11 mouse cellular contexts compared by ENCODE assay signal in genomic region chr14:47634846-47635245, GRCm38 (mm10). TPM values are rescaled to one million over a fixed set of nuclear protein-coding genes. Genes with fewer than 3 reads are reported as not detected.
A peak's percentile ranks its signal among the peaks of the same experiment; 100 is the strongest.
DNase-seq lines count a peak whose midpoint lies in the region; ATAC-seq and TF ChIP-seq lines count a peak whose summit lies in the region.
"Had no signal": no experiment of that assay in that cellular context is flagged by ENCODE, and none has a peak within 500 bp of the region (broad histone marks: within the 10 kb centered on the region; RNA-seq: fewer than 3 reads in every experiment).

No protein-coding gene starts in this region.

- H3K27me3 ChIP-seq in heart, embryonic 13.5 days (replicated peaks) = no peaks in the 10 kb centered on the region
- H3K27me3 ChIP-seq in lung, embryonic 16.5 days (ENCODE audit: control insufficient read depth, insufficient read depth, low read depth, low read length) = no peaks in the 10 kb centered on the region
- H3K27me3 ChIP-seq in heart, embryonic 16.5 days (ENCODE audit: control insufficient read depth, insufficient read depth, low read length) = no peaks in the 10 kb centered on the region
- H3K27me3 ChIP-seq in liver, postnatal 0 days (ENCODE audit: insufficient read depth, low read length) = no peaks in the 10 kb centered on the region
- H3K27me3 ChIP-seq: neural tube, embryonic 12.5 days had no signal

- no peak for TF ChIP-seq EP300 in liver, postnatal 0 days (IDR thresholded peaks at IDR 0.05; ENCODE audit: low read depth)

- no peak overlapping the region for H3K4me3 ChIP-seq in heart, embryonic 13.5 days
- no peak overlapping the region for H3K4me3 ChIP-seq in lung, embryonic 16.5 days (ENCODE audit: low read length)
- no peak overlapping the region for H3K4me3 ChIP-seq in heart, embryonic 16.5 days (ENCODE audit: low read length)
- no peak overlapping the region for H3K4me3 ChIP-seq in liver, postnatal 0 days (ENCODE audit: low read depth, low read length)
- H3K4me3 ChIP-seq: neural tube, embryonic 12.5 days had no signal

- intact Hi-C loops in heart, postnatal 10 days (cut with DNase I) = no loop called here

- H3K9me3 ChIP-seq in heart, embryonic 13.5 days = no peaks in the 10 kb centered on the region
- no peaks in the 10 kb centered on the region for H3K9me3 ChIP-seq in lung, embryonic 16.5 days (ENCODE audit: control insufficient read depth, low read length)
- no peaks in the 10 kb centered on the region for H3K9me3 ChIP-seq in heart, embryonic 16.5 days (replicated peaks; ENCODE audit: control insufficient read depth, low read length)
- no peaks in the 10 kb centered on the region for H3K9me3 ChIP-seq in liver, postnatal 0 days (ENCODE audit: low read length)
- H3K9me3 ChIP-seq: neural tube, embryonic 12.5 days had no signal

- peak overlapping the region; percentile 61 for H3K9ac ChIP-seq in heart, embryonic 13.5 days
- no peak overlapping the region for H3K9ac ChIP-seq in lung, embryonic 16.5 days (ENCODE audit: low read length)
- H3K9ac ChIP-seq in heart, embryonic 16.5 days (ENCODE audit: low read length) = peak overlapping the region; percentile 59
- H3K9ac ChIP-seq in liver, postnatal 0 days (replicated peaks) = no peak overlapping the region
- H3K9ac ChIP-seq: neural tube, embryonic 12.5 days had no signal

- no peak for DNase-seq in heart, postnatal 10 days
- no peak for DNase-seq in lung, postnatal 10 days
- no peak for DNase-seq in liver, postnatal 0 days
- DNase-seq in frontal cortex, postnatal 25 days (ENCODE audit: low spot score in 2 of 2) = no peak
- no peak for DNase-seq in layer of hippocampus, adult 8-10 months (ENCODE audit: low spot score in 2 of 2)
- DNase-seq: cerebellum, adult 9-11 months; thymus, postnatal 25 days had no signal

- H3K36me3 ChIP-seq in heart, embryonic 13.5 days = no peaks in the 10 kb centered on the region
- no peaks in the 10 kb centered on the region for H3K36me3 ChIP-seq in lung, embryonic 16.5 days (ENCODE audit: control insufficient read depth, insufficient read depth, low read length)
- H3K36me3 ChIP-seq in heart, embryonic 16.5 days (ENCODE audit: control insufficient read depth, insufficient read depth) = no peaks in the 10 kb centered on the region
- no peaks in the 10 kb centered on the region for H3K36me3 ChIP-seq in liver, postnatal 0 days (replicated peaks; ENCODE audit: insufficient read depth, low read length)
- H3K36me3 ChIP-seq: neural tube, embryonic 12.5 days had no signal

- WGBS in heart, embryonic 13.5 days = 39% methylated on average over 7 of the region's 7 CpGs
- WGBS in lung, embryonic 16.5 days = 30% methylated on average over 7 of the region's 7 CpGs
- 47% methylated on average over 7 of the region's 7 CpGs for WGBS in heart, embryonic 16.5 days
- 56% methylated on average over 7 of the region's 7 CpGs for WGBS in liver, postnatal 0 days (ENCODE audit: insufficient replicate concordance)

- ATAC-seq in heart, embryonic 13.5 days (ENCODE audit: extremely low read depth, insufficient number of reproducible peaks, low FRiP score, low TSS enrichment) = no peak
- ATAC-seq in lung, embryonic 16.5 days (ENCODE audit: low read depth) = peak; percentile 65; the same call in 1 of the 2 replicates
- 0 out of 2 replicates have a peak, but pooled peaks have one; percentile 37 for ATAC-seq in heart, embryonic 16.5 days (replicated peaks; ENCODE audit: extremely low read depth, insufficient read depth, low FRiP score)
- ATAC-seq in liver, postnatal 0 days = peak; percentile 31

- peaks cover 60% of the 10 kb centered on the region for H3K4me1 ChIP-seq in heart, embryonic 13.5 days
- peaks cover 15% of the 10 kb centered on the region for H3K4me1 ChIP-seq in lung, embryonic 16.5 days (replicated peaks; ENCODE audit: control insufficient read depth, insufficient read depth, low read length)
- H3K4me1 ChIP-seq in heart, embryonic 16.5 days (ENCODE audit: control insufficient read depth, insufficient read depth, low read length) = peaks cover 35% of the 10 kb centered on the region
- H3K4me1 ChIP-seq in liver, postnatal 0 days (ENCODE audit: insufficient read depth) = peaks cover 13% of the 10 kb centered on the region

- peak overlapping the region; percentile 84 for H3K27ac ChIP-seq in heart, embryonic 13.5 days (replicated peaks)
- peak overlapping the region; percentile 25; the same call in 1 of the 2 replicates for H3K27ac ChIP-seq in lung, embryonic 16.5 days (ENCODE audit: low read length)
- peak overlapping the region; percentile 91 for H3K27ac ChIP-seq in heart, embryonic 16.5 days (ENCODE audit: low read length)
- 0 out of 2 replicates have a peak overlapping the region, but pooled peaks have one; percentile 22 for H3K27ac ChIP-seq in liver, postnatal 0 days (ENCODE audit: low read depth)
- H3K27ac ChIP-seq: neural tube, embryonic 12.5 days had no signal

- no peak for TF ChIP-seq CTCF in liver, postnatal 0 days (IDR thresholded peaks at IDR 0.05; ENCODE audit: low read depth)

- peak overlapping the region; percentile 49 for H3K4me2 ChIP-seq in heart, embryonic 13.5 days
- peak overlapping the region; percentile 23; the same call in 1 of the 2 replicates for H3K4me2 ChIP-seq in lung, embryonic 16.5 days (ENCODE audit: low read depth, low read length)
- H3K4me2 ChIP-seq in heart, embryonic 16.5 days (ENCODE audit: low read depth, low read length) = peak overlapping the region; percentile 44
- no peak overlapping the region for H3K4me2 ChIP-seq in liver, postnatal 0 days (ENCODE audit: low read depth, low read length)
- H3K4me2 ChIP-seq: neural tube, embryonic 12.5 days had no signal

RNA-seq across cellular contexts. Expression of gene Ktn1, which starts 13.4 kb away (rescaled TPM):
- polyA plus RNA-seq in heart, embryonic 13.5 days (2015; fragmentation: Nextera tagmentation; extraction: Ambion mirVana) = 58.5 and 65.1 TPM in 2 replicates
- total RNA-seq in heart, postnatal 10 days (2021) = 100 to 1,000 TPM; 146 to 167 TPM
- polyA plus RNA-seq in lung, embryonic 16.5 days (2015; fragmentation: Nextera tagmentation; extraction: Ambion mirVana) = 51.9 and 56.8 TPM in 2 replicates
- 57.9 and 66.6 TPM in 2 replicates for polyA plus RNA-seq in heart, embryonic 16.5 days (2015; fragmentation: Nextera tagmentation; extraction: Ambion mirVana)
- 16.7 and 17.4 TPM in 2 replicates for polyA plus RNA-seq in liver, postnatal 0 days (2015; fragmentation: Nextera tagmentation; extraction: Ambion mirVana)
- 10 to 100 TPM; 75.6 to 86.9 (median 83.7) TPM for total RNA-seq in layer of hippocampus, adult 8-10 months (2022)

Comparison
In these comparisons a context has a peak if more than half of its experiments do, and no peak if none do; other contexts are left out.
1. H3K27ac ChIP-seq: peak in every context shown above with its lines; median percentile 91 in heart, embryonic 16.5 days; 84 in heart, embryonic 13.5 days; 25 in lung, embryonic 16.5 days; 22 in liver, postnatal 0 days.
2. H3K9ac ChIP-seq: peak in heart, embryonic 13.5 days (single experiment) and heart, embryonic 16.5 days (single experiment); none in lung, embryonic 16.5 days (single experiment) and liver, postnatal 0 days (single experiment).